Mouse (Mus musculus): ENCODE measurements around the gene Hlcs. TPM values are rescaled to one million over a fixed set of nuclear protein-coding genes. Genes with fewer than 3 reads are reported as not detected.

Hlcs gene
- polyA plus RNA-seq (2014; fragmentation: Nextera tagmentation; extraction: Ambion mirVana), result 3.9 and 4.0 TPM in 2 replicates

- peak; percentile 98 for DNase-seq (ENCODE audit: low spot score)
- Histone ChIP-seq H3K27ac (ENCODE audit: low read depth, low read length) (peak within 1 kb of the TSS; percentile 99), H3K9ac (ENCODE audit: low read length) (peak within 1 kb of the TSS; percentile 80), H3K36me3 (ENCODE audit: control insufficient read depth, insufficient read depth, low read length) (no peaks in the 10 kb centered on the region), H3K27me3 (replicated peaks; ENCODE audit: control insufficient read depth, insufficient read depth, low read length) (no peaks in the 10 kb centered on the region), H3K9me3 (replicated peaks; ENCODE audit: control insufficient read depth, low read length) (no peaks in the 10 kb centered on the region), H3K4me3 (ENCODE audit: low read depth, low read length) (peak within 1 kb of the TSS; percentile 56), H3K4me2 (ENCODE audit: low read length) (peak within 1 kb of the TSS; percentile 58), H3K4me1 (ENCODE audit: control insufficient read depth, insufficient read depth, low read length) (peaks cover 14% of the 10 kb centered on the region)
- peak; percentile 93 for ATAC-seq
- under 1% methylated on average over 61 of the region's 64 CpGs for WGBS
These were observed at the start of gene Hlcs for GRCm38 (mm10) chr16:94313229-94314030. Gene Hlcs, minus strand, starts transcription at chr16:94313571.

- Histone ChIP-seq H3K9me3 (replicated peaks; ENCODE audit: control insufficient read depth, low read length) (no peaks in the 10 kb centered on the region), H3K4me2 (ENCODE audit: low read length) (no peak overlapping the region), H3K27me3 (replicated peaks; ENCODE audit: control insufficient read depth, insufficient read depth, low read length) (no peaks in the 10 kb centered on the region), H3K4me3 (ENCODE audit: low read depth, low read length) (no peak overlapping the region), H3K4me1 (ENCODE audit: control insufficient read depth, insufficient read depth, low read length) (no peaks in the 10 kb centered on the region), H3K27ac (ENCODE audit: low read depth, low read length) (no peak overlapping the region), H3K36me3 (ENCODE audit: control insufficient read depth, insufficient read depth, low read length) (0 out of 2 replicates have a peak, but pooled peaks cover 11% of the 10 kb centered on the region), H3K9ac (ENCODE audit: low read length) (no peak overlapping the region)
- DNase-seq (ENCODE audit: low spot score) (peak; percentile 54), ATAC-seq (peak; percentile 44; the same call in 1 of the 2 replicates)
- 52% methylated on average over 10 of the region's 10 CpGs for WGBS
These were observed 49.0 kb upstream of the Hlcs start for GRCm38 (mm10) chr16:94362174-94362873.

DNA sequence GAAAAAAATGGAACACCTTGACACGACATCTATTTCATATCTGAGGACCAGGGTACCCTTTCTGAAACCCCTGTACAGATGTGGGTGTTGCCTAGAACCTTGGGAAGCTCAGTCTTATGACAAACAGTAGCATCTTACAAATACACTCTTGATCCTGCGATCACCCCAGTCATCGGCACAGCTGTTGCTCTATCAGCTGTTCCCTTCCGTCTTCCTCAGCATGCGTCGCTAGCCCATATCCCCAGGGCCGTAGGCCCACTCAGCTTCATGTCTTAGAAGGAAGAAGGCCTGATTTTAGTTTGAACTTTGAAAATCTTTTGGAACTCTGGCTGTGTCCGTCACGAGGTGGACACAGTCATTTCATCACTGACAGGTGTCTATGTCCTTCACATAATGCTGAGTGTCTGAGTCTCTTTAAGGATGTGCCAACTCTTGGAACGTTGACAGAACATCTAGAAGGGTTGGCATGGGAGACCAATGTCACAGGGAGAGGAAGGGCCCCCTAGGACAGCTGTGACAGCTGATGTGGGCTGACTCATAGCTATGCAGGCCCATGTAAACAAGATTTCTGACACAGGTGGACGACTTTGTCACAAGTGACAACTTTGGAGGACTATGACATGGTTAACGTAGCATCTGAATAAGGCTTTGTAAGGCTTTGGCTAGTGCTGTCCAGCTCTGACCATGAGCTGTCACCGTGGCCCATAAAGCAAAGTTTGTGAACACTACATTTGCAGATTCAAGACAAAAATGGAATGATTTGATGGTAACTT is 47.4 kb upstream of the Hlcs start:
- Histone ChIP-seq H3K4me3 (ENCODE audit: low read depth, low read length) (no peak overlapping the region), H3K36me3 (ENCODE audit: control insufficient read depth, insufficient read depth, low read length) (0 out of 2 replicates have a peak, but pooled peaks cover 11% of the 10 kb centered on the region), H3K27ac (ENCODE audit: low read depth, low read length) (no peak overlapping the region), H3K4me2 (ENCODE audit: low read length) (no peak overlapping the region), H3K9me3 (replicated peaks; ENCODE audit: control insufficient read depth, low read length) (no peaks in the 10 kb centered on the region), H3K4me1 (ENCODE audit: control insufficient read depth, insufficient read depth, low read length) (no peaks in the 10 kb centered on the region), H3K9ac (ENCODE audit: low read length) (no peak overlapping the region), H3K27me3 (replicated peaks; ENCODE audit: control insufficient read depth, insufficient read depth, low read length) (no peaks in the 10 kb centered on the region)
- DNase-seq (ENCODE audit: low spot score), result no peak
- 89% methylated on average over 13 of the region's 13 CpGs for WGBS
- ATAC-seq, result no peak

GRCm38 (mm10) chr16:94358091-94358490 is 44.7 kb upstream of the Hlcs start:
- Histone ChIP-seq H3K4me2 (ENCODE audit: low read length) (no peak overlapping the region), H3K27me3 (replicated peaks; ENCODE audit: control insufficient read depth, insufficient read depth, low read length) (no peaks in the 10 kb centered on the region), H3K36me3 (ENCODE audit: control insufficient read depth, insufficient read depth, low read length) (no peaks in the 10 kb centered on the region), H3K9ac (ENCODE audit: low read length) (no peak overlapping the region), H3K9me3 (replicated peaks; ENCODE audit: control insufficient read depth, low read length) (no peaks in the 10 kb centered on the region), H3K27ac (ENCODE audit: low read depth, low read length) (no peak overlapping the region), H3K4me1 (ENCODE audit: control insufficient read depth, insufficient read depth, low read length) (no peaks in the 10 kb centered on the region), H3K4me3 (ENCODE audit: low read depth, low read length) (no peak overlapping the region)
- ATAC-seq (no peak), DNase-seq (ENCODE audit: low spot score) (no peak)
- WGBS, result 90% methylated on average over 3 of the region's 3 CpGs

GRCm38 (mm10) chr16:94356776-94357494 is 43.6 kb upstream of the Hlcs start:
- H3K4me1 ChIP-seq (ENCODE audit: control insufficient read depth, insufficient read depth, low read length), result no peaks in the 10 kb centered on the region
- ATAC-seq, result no peak
- H3K9ac ChIP-seq (ENCODE audit: low read length), result no peak overlapping the region
- H3K27me3 ChIP-seq (replicated peaks; ENCODE audit: control insufficient read depth, insufficient read depth, low read length), result no peaks in the 10 kb centered on the region
- no peaks in the 10 kb centered on the region for H3K9me3 ChIP-seq (replicated peaks; ENCODE audit: control insufficient read depth, low read length)
- no peak overlapping the region for H3K4me2 ChIP-seq (ENCODE audit: low read length)
- no peaks in the 10 kb centered on the region for H3K36me3 ChIP-seq (ENCODE audit: control insufficient read depth, insufficient read depth, low read length)
- 89% methylated on average over 11 of the region's 11 CpGs for WGBS
- no peak for DNase-seq (ENCODE audit: low spot score)
- H3K4me3 ChIP-seq (ENCODE audit: low read depth, low read length), result no peak overlapping the region
- no peak overlapping the region for H3K27ac ChIP-seq (ENCODE audit: low read depth, low read length)

DNA sequence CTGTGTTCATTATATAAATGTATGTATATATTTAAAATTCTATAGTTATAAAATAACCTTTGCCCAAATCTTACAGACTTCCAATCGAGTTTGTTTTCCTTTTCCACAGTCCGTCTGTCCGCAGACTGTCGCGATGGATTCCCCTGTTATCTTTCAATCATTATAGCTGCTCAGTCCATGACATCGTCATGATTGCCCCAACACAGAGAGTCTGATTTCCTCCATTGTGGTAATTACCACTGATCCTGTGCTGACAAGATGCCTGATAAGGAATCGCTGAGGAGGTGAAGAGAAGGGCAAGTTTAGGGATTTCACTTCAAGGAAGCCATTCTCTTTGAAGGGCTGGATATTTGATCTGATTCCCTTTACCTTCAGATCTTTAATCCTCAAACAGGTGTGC is 42.7 kb upstream of the Hlcs start:
- H3K27me3 ChIP-seq (replicated peaks; ENCODE audit: control insufficient read depth, insufficient read depth, low read length), result no peaks in the 10 kb centered on the region
- H3K36me3 ChIP-seq (ENCODE audit: control insufficient read depth, insufficient read depth, low read length), result no peaks in the 10 kb centered on the region
- no peak for ATAC-seq
- WGBS, result 78% methylated on average over 7 of the region's 7 CpGs
- no peak overlapping the region for H3K9ac ChIP-seq (ENCODE audit: low read length)
- no peak overlapping the region for H3K4me2 ChIP-seq (ENCODE audit: low read length)
- H3K27ac ChIP-seq (ENCODE audit: low read depth, low read length), result no peak overlapping the region
- no peak for DNase-seq (ENCODE audit: low spot score)
- no peaks in the 10 kb centered on the region for H3K4me1 ChIP-seq (ENCODE audit: control insufficient read depth, insufficient read depth, low read length)
- no peak overlapping the region for H3K4me3 ChIP-seq (ENCODE audit: low read depth, low read length)
- no peaks in the 10 kb centered on the region for H3K9me3 ChIP-seq (replicated peaks; ENCODE audit: control insufficient read depth, low read length)

- Histone ChIP-seq H3K4me3 (ENCODE audit: low read depth, low read length) (no peak overlapping the region), H3K27ac (ENCODE audit: low read depth, low read length) (no peak overlapping the region), H3K4me2 (ENCODE audit: low read length) (no peak overlapping the region), H3K27me3 (replicated peaks; ENCODE audit: control insufficient read depth, insufficient read depth, low read length) (no peaks in the 10 kb centered on the region), H3K9me3 (replicated peaks; ENCODE audit: control insufficient read depth, low read length) (no peaks in the 10 kb centered on the region), H3K36me3 (ENCODE audit: control insufficient read depth, insufficient read depth, low read length) (no peaks in the 10 kb centered on the region), H3K4me1 (ENCODE audit: control insufficient read depth, insufficient read depth, low read length) (0 out of 2 replicates have a peak, but pooled peaks cover 4% of the 10 kb centered on the region), H3K9ac (ENCODE audit: low read length) (no peak overlapping the region)
- DNase-seq (ENCODE audit: low spot score) (peak; percentile 43), ATAC-seq (0 out of 2 replicates have a peak, but pooled peaks have one; percentile 44)
- 57% methylated on average over 9 of the region's 9 CpGs for WGBS
These were observed 41.1 kb upstream of the Hlcs start for GRCm38 (mm10) chr16:94354450-94354849.

DNA sequence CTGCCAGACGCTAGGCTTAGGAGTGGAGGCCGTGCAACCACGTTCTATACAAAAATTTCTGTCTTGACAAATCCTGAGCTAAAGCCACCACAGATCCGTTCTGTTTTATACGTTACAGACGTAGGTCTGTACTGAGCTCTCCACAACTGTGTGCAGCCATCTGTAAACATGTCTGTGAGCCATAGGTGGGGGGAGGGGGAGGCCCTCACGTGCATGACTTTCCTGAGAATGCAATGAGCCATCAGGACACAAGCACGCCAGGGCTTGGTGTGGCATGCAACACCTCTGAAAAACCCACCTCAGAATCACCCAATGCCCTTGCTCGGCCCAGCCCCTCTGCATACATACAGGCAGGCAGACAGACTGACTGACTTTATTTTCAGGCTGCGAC is 36.9 kb upstream of the Hlcs start:
- WGBS, result 69% methylated on average over 10 of the region's 10 CpGs
- Histone ChIP-seq H3K36me3 (ENCODE audit: control insufficient read depth, insufficient read depth, low read length) (no peaks in the 10 kb centered on the region), H3K4me1 (ENCODE audit: control insufficient read depth, insufficient read depth, low read length) (0 out of 2 replicates have a peak, but pooled peaks cover 4% of the 10 kb centered on the region), H3K27ac (ENCODE audit: low read depth, low read length) (no peak overlapping the region), H3K9me3 (replicated peaks; ENCODE audit: control insufficient read depth, low read length) (no peaks in the 10 kb centered on the region), H3K27me3 (replicated peaks; ENCODE audit: control insufficient read depth, insufficient read depth, low read length) (no peaks in the 10 kb centered on the region), H3K4me2 (ENCODE audit: low read length) (no peak overlapping the region), H3K4me3 (ENCODE audit: low read depth, low read length) (no peak overlapping the region), H3K9ac (ENCODE audit: low read length) (no peak overlapping the region)
- DNase-seq (ENCODE audit: low spot score) (no peak), ATAC-seq (no peak)
